Comparison of ENCODE assay signal across 8 mouse cellular contexts in genomic region chr13:37858508-37858907, GRCm38 (mm10).
DNase-seq lines count a peak whose midpoint lies in the region; ATAC-seq and TF ChIP-seq lines count a peak whose summit lies in the region.

No protein-coding gene starts in this region.

- TF ChIP-seq POLR2A in liver, adult 2 months (IDR thresholded peaks at IDR 0.05; ENCODE audit: extremely low read depth, insufficient read depth, low read length) = no peak

- no peak for DNase-seq in hindbrain, embryonic 11.5 days (ENCODE audit: low spot score)
- peak; percentile 92 for DNase-seq in liver, adult 2 months (ENCODE audit: extremely low read depth, low read depth, low spot score)
- DNase-seq in adrenal gland, adult 18-20 months (ENCODE audit: low spot score in 2 of 2) = no peak
- no peak for DNase-seq in ovary, postnatal 36 days (ENCODE audit: low spot score)
- no peak for DNase-seq in left cerebral cortex, postnatal 25 days (ENCODE audit: low spot score in 2 of 2)

- H3K9me3 ChIP-seq in megakaryocyte, embryonic 14.5 days = no peaks in the 10 kb centered on the region
- no peaks in the 10 kb centered on the region for H3K9me3 ChIP-seq in hindbrain, embryonic 11.5 days (ENCODE audit: control insufficient read depth, low read length)
- no peaks in the 10 kb centered on the region for H3K9me3 ChIP-seq in stomach, embryonic 15.5 days

- 28% methylated on average over 9 of the region's 9 CpGs for WGBS in hindbrain, embryonic 11.5 days
- WGBS in liver, adult 2 months = 23% methylated on average over 9 of the region's 9 CpGs
- 46% methylated on average over 9 of the region's 9 CpGs for WGBS in stomach, embryonic 15.5 days

- peaks cover 35% of the 10 kb centered on the region for H3K79me2 ChIP-seq in liver, adult 2 months (ENCODE audit: control insufficient read depth, insufficient read depth, low read length)

- H3K9ac ChIP-seq in hindbrain, embryonic 11.5 days (ENCODE audit: low read depth, low read length) = peak overlapping the region; percentile 51; the same call in 1 of the 2 replicates
- peak overlapping the region; percentile 78 for H3K9ac ChIP-seq in liver, adult 2 months (ENCODE audit: low read depth, low read length)
- H3K9ac ChIP-seq in stomach, embryonic 15.5 days = peak overlapping the region; percentile 29; the same call in 1 of the 2 replicates

- H3K4me1 ChIP-seq in megakaryocyte, embryonic 14.5 days = peaks cover 87% of the 10 kb centered on the region
- H3K4me1 ChIP-seq in hindbrain, embryonic 11.5 days (replicated peaks; ENCODE audit: control insufficient read depth, insufficient read depth, low read length) = peaks cover 3% of the 10 kb centered on the region; the same call in 1 of the 2 replicates
- H3K4me1 ChIP-seq in liver, adult 2 months (ENCODE audit: control insufficient read depth, insufficient read depth, low read length) = peaks cover 15% of the 10 kb centered on the region
- peaks cover 58% of the 10 kb centered on the region for H3K4me1 ChIP-seq in stomach, embryonic 15.5 days

- peak overlapping the region; percentile 93 for H3K4me2 ChIP-seq in hindbrain, embryonic 11.5 days (replicated peaks; ENCODE audit: low read depth, low read length)
- peak overlapping the region; percentile 93 for H3K4me2 ChIP-seq in stomach, embryonic 15.5 days

- H3K36me3 ChIP-seq in megakaryocyte, embryonic 14.5 days (replicated peaks; ENCODE audit: low read length) = peaks cover 27% of the 10 kb centered on the region
- H3K36me3 ChIP-seq in hindbrain, embryonic 11.5 days (ENCODE audit: control insufficient read depth, insufficient read depth, low read length) = no peaks in the 10 kb centered on the region
- no peaks in the 10 kb centered on the region for H3K36me3 ChIP-seq in liver, adult 2 months (ENCODE audit: control insufficient read depth, insufficient read depth, low read length)
- H3K36me3 ChIP-seq in stomach, embryonic 15.5 days = no peaks in the 10 kb centered on the region

- peak overlapping the region; percentile 95 for H3K4me3 ChIP-seq in megakaryocyte, embryonic 14.5 days (replicated peaks)
- H3K4me3 ChIP-seq in hindbrain, embryonic 11.5 days (ENCODE audit: low read depth, low read length) = peak overlapping the region; percentile 56
- H3K4me3 ChIP-seq in liver, adult 2 months (ENCODE audit: insufficient read depth, low read depth, low read length) = peak overlapping the region; percentile 29; the same call in 1 of the 2 replicates
- peak overlapping the region; percentile 58 for H3K4me3 ChIP-seq in stomach, embryonic 15.5 days (replicated peaks)

- TF ChIP-seq CTCF in liver, adult 2 months (IDR thresholded peaks at IDR 0.05; ENCODE audit: low read depth, low read length) = no peak

- ATAC-seq in megakaryocyte, adult 5-6 weeks (ENCODE audit: poor library complexity, severe bottlenecking) = no peak
- ATAC-seq in hindbrain, embryonic 11.5 days (ENCODE audit: low FRiP score) = no peak
- ATAC-seq in stomach, embryonic 15.5 days (ENCODE audit: insufficient read depth, low FRiP score, low read depth) = no peak

- intact Hi-C loops in left cerebral cortex, postnatal 25 days (cut with DNase I) = no loop called here

- H3K27me3 ChIP-seq in megakaryocyte, embryonic 14.5 days (replicated peaks) = no peaks in the 10 kb centered on the region
- no peaks in the 10 kb centered on the region for H3K27me3 ChIP-seq in hindbrain, embryonic 11.5 days (ENCODE audit: control insufficient read depth, insufficient read depth, low read length)
- no peaks in the 10 kb centered on the region for H3K27me3 ChIP-seq in liver, adult 2 months (ENCODE audit: control insufficient read depth, insufficient read depth, low read length)
- H3K27me3 ChIP-seq in stomach, embryonic 15.5 days (replicated peaks) = no peaks in the 10 kb centered on the region

- no peak overlapping the region for H3K27ac ChIP-seq in hindbrain, embryonic 11.5 days (ENCODE audit: low read depth, low read length)
- H3K27ac ChIP-seq in liver, adult 2 months (replicated peaks; ENCODE audit: insufficient read depth, low read depth, low read length) = peak overlapping the region; percentile 88
- peak overlapping the region; percentile 83 for H3K27ac ChIP-seq in stomach, embryonic 15.5 days

Comparison
In these comparisons a context has a peak if more than half of its experiments do, and no peak if none do; other contexts are left out.
1. H3K4me3 ChIP-seq: peak in every context shown above with its lines; median percentile 95 in megakaryocyte, embryonic 14.5 days; 58 in stomach, embryonic 15.5 days; 56 in hindbrain, embryonic 11.5 days; 29 in liver, adult 2 months.